Mouse (Mus musculus) cerebellum, adult 8-10 months (tissue): ENCODE data around the gene 6820408C15Rik.

Experiments
- DNase-seq: peaks from one replicate; pipeline ENCODE4 v3.0.0; 2022

6820408C15Rik gene

GRCm38 (mm10) chr2:152476763-152477162 is 61.4 kb downstream of the 6820408C15Rik start, which contains the start of gene Defb20:
Gene Defb20, plus strand, starts transcription at chr2:152477063.
- no peak for DNase-seq

GRCm38 (mm10) chr2:152480881-152481280 is 65.5 kb downstream of the 6820408C15Rik start:
- DNase-seq: no peak

- no peak for DNase-seq
Observed at GRCm38 (mm10) chr2:152481726-152482125, 66.3 kb downstream of the 6820408C15Rik start.

GRCm38 (mm10) chr2:152487024-152487423 is 71.6 kb downstream of the 6820408C15Rik start:
- no peak for DNase-seq

GRCm38 (mm10) chr2:152490038-152490437 is 74.7 kb downstream of the 6820408C15Rik start, which contains the start of gene Defb22:
Gene Defb22, minus strand, starts transcription at chr2:152490138.
- no peak for DNase-seq

- no peak for DNase-seq
Observed at GRCm38 (mm10) chr2:152493151-152493550, 77.8 kb downstream of the 6820408C15Rik start.
